Mouse (Mus musculus) heart, postnatal 0 days (tissue): ENCODE measurements around the gene Gal3st3. TPM values are rescaled to one million over a fixed set of nuclear protein-coding genes. Genes with fewer than 3 reads are reported as not detected.

Experiments
- ATAC-seq: fragments of 200-750 bp; cut with Nextera tagmentation; 2 replicates; pipeline ENCODE4 v1.8.0; 2017; ENCODE audit warnings: low read depth, moderate number of reproducible peaks, moderate library complexity; ENCODE audit not compliant: insufficient read depth
- DNase-seq: peaks from one replicate; pipeline ENCODE4 v3.0.0-alpha.2; 2016; ENCODE audit warnings: low spot score
- H3K27ac ChIP-seq: fragments of 300-500 bp; sonication (generic); 2 replicates; pipeline ENCODE4 v1.5.1; 2014; ENCODE audit warnings: low read depth, mild to moderate bottlenecking
- H3K27me3 ChIP-seq: fragments of 300-500 bp; sonication (generic); 2 replicates; pipeline ENCODE4 v1.6.1; 2014; ENCODE audit warnings: low read length, mixed read lengths; ENCODE audit not compliant: control insufficient read depth, insufficient read depth
- H3K36me3 ChIP-seq: fragments of 300-500 bp; sonication (generic); replicated peaks from 2 replicates; pipeline ENCODE4 v1.6.1; 2014; ENCODE audit warnings: low read length, mixed read lengths; ENCODE audit not compliant: control insufficient read depth, insufficient read depth
- H3K4me1 ChIP-seq: fragments of 300-500 bp; sonication (generic); 2 replicates; pipeline ENCODE4 v1.6.1; 2014; ENCODE audit warnings: antibody characterized with exemption; ENCODE audit not compliant: control insufficient read depth, insufficient read depth
- H3K4me2 ChIP-seq: fragments of 300-500 bp; sonication (generic); 2 replicates; pipeline ENCODE4 v1.6.1; 2014; ENCODE audit warnings: low read depth, mild to moderate bottlenecking, low read length, moderate library complexity
- H3K4me3 ChIP-seq: fragments of 300-500 bp; sonication (generic); 2 replicates; pipeline ENCODE4 v1.5.1; 2014; ENCODE audit warnings: low read depth, low read length
- H3K9ac ChIP-seq: fragments of 300-500 bp; sonication (generic); replicated peaks from 2 replicates; pipeline ENCODE4 v1.6.1; 2014; ENCODE audit warnings: low read depth, low read length, mixed read lengths
- H3K9me3 ChIP-seq: fragments of 300-500 bp; sonication (generic); replicated peaks from 2 replicates; pipeline ENCODE4 v1.6.1; 2016; ENCODE audit warnings: low read length; ENCODE audit not compliant: control insufficient read depth
- CTCF ChIP-seq: IDR thresholded peaks from 2 replicates; pipeline ENCODE4 v1.5.1; 2016; ENCODE audit warnings: antibody characterized with exemption, control low read depth, low read depth
- EP300 ChIP-seq: IDR thresholded peaks from 2 replicates; pipeline ENCODE4 v1.6.1; 2016; ENCODE audit warnings: antibody characterized with exemption, low read depth
- WGBS: fragments of 180-500 bp; shearing (Covaris S2); extraction: QIAGEN DNeasy Blood & Tissue Kit; methylation state at CpG from one replicate; pipeline ENCODE4 v1.1.7; 2014; 5-methylcytosine and 5-hydroxymethylcytosine counted together
- polyA plus RNA-seq: library from polyadenylated mRNA; unstranded; fragments of >200 nt; fragmentation: Nextera tagmentation; extraction: Ambion mirVana; gene quantifications from 2 replicates; pipeline ENCODE4 v1.2.1, GENCODE M21; 2015
- total RNA-seq: library from RNA; depleted of rRNA; stranded (reverse); fragments of >200 nt; gene quantifications from 2 replicates; pipeline ENCODE4 v1.2.3, GENCODE M21; 2014; ENCODE audit warnings: low replicate concordance

Gal3st3 gene
- total and polyA plus RNA-seq, 2 experiments from 2014 or later, result 4.0 to 5.1 TPM

DNA sequence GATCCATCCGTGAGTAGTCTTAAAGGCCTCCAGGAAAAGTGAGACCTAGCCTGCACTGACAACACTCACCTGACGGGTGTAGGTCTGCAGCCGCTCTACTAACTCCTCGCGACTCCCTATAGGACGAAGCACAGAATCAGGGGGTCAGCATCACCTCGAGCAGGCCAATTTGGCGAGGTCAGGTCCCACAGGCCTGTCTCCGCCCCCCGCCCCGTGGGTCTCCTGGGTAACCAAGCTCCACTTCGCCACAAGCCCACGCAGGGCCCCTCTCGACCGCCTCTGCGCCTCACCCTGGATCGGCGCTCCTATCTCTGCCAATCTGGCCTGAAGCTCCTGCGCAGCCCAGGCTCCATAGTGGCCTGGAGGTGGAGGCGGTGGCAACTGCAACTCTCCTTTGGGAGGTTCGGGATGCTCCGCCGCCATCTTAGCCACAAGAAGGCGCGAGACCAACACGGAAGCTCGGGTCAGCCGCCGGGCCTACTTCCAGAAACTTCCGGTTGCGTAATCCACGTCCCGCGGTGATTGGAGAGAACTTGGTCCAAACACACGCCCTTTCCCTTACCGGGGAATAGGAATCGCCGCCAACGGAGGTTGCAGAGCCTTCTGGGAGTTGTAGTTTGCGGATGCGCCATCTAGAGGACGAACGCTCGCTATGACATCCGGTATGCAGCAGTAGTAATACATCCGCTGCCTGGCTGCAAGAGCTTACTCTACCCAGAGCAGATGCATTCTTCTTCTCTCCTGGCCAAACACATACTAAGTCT is 3.0 kb upstream of the Gal3st3 start, which contains the start of gene Sf3b2:
Sf3b2 (minus strand) TSS at position 484 of the 764 bp plus-strand sequence.
- peak within 1 kb of the TSS; percentile 91 for H3K4me3 ChIP-seq
- peak within 1 kb of the TSS; percentile 89 for H3K27ac ChIP-seq
- DNase-seq (peak; percentile 100), ATAC-seq (peak; percentile 96)
- H3K4me1 ChIP-seq, result peaks cover 30% of the 10 kb centered on the region
- H3K9me3 ChIP-seq, result no peaks in the 10 kb centered on the region
- TF ChIP-seq EP300 (peak; percentile 59; the same call in 1 of the 2 replicates), CTCF (peak; percentile 76)
- H3K27me3 ChIP-seq, result no peaks in the 10 kb centered on the region
- peaks cover 36% of the 10 kb centered on the region for H3K36me3 ChIP-seq
- under 1% methylated on average over 46 of the region's 46 CpGs for WGBS
- H3K4me2 ChIP-seq, result peak within 1 kb of the TSS; percentile 90
- H3K9ac ChIP-seq, result peak within 1 kb of the TSS; percentile 73

DNA sequence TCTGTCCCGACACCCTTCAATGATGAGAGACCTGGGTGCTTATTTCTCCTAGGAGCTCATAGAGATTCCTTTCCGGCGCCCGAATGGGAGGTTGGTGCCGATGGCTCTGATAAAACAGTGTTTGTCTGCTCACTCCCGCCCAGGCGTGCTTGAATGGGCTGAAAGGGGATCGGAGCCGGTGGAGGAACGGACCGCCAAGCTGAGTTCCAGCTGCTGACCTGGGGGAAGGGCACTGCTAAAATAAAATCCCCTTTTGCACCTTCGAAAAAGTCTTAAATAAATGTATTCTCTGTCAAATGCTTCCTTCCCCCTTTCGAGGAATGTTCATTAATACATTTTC is 2.4 kb upstream of the Gal3st3 start:
- peaks cover 30% of the 10 kb centered on the region for H3K4me1 ChIP-seq
- 5% methylated on average over 13 of the region's 13 CpGs for WGBS
- TF ChIP-seq EP300 (peak; percentile 11; the same call in 1 of the 2 replicates), CTCF (no peak)
- H3K27me3 ChIP-seq, result no peaks in the 10 kb centered on the region
- peak; percentile 24; the same call in 1 of the 2 replicates for ATAC-seq
- no peak for DNase-seq
- peak overlapping the region; percentile 61 for H3K9ac ChIP-seq
- H3K36me3 ChIP-seq, result peaks cover 31% of the 10 kb centered on the region
- peak overlapping the region; percentile 90 for H3K4me2 ChIP-seq
- H3K4me3 ChIP-seq, result peak overlapping the region; percentile 91
- no peaks in the 10 kb centered on the region for H3K9me3 ChIP-seq
- H3K27ac ChIP-seq, result peak overlapping the region; percentile 89

GRCm38 (mm10) chr19:5296630-5297029 is 1.5 kb upstream of the Gal3st3 start:
- Histone ChIP-seq H3K4me2 (no peak overlapping the region), H3K4me3 (no peak overlapping the region), H3K36me3 (peaks cover 22% of the 10 kb centered on the region)

GRCm38 (mm10) chr19:5300588-5300987 is 2.5 kb downstream of the Gal3st3 start:
- H3K36me3 ChIP-seq, result no peaks in the 10 kb centered on the region
- H3K9me3 ChIP-seq, result no peaks in the 10 kb centered on the region
- no peak overlapping the region for H3K4me3 ChIP-seq
- H3K27ac ChIP-seq, result no peak overlapping the region
- no peak for ATAC-seq
- no peaks in the 10 kb centered on the region for H3K27me3 ChIP-seq
- 80% methylated on average over 6 of the region's 6 CpGs for WGBS
- H3K4me2 ChIP-seq, result no peak overlapping the region
- peaks cover 17% of the 10 kb centered on the region for H3K4me1 ChIP-seq
- H3K9ac ChIP-seq, result no peak overlapping the region
- no peak for DNase-seq
- TF ChIP-seq EP300, result no peak
- no peak for TF ChIP-seq CTCF

More at GRCm38 (mm10) chr19:5296630-5297029, 1.5 kb upstream of the Gal3st3 start:
- H3K9ac ChIP-seq, result no peak overlapping the region
- peaks cover 30% of the 10 kb centered on the region for H3K4me1 ChIP-seq
- H3K27me3 ChIP-seq, result no peaks in the 10 kb centered on the region
- WGBS, result 67% methylated on average over 5 of the region's 5 CpGs
- DNase-seq (no peak), ATAC-seq (no peak)
- TF ChIP-seq EP300, result no peak
- no peak for TF ChIP-seq CTCF
- H3K9me3 ChIP-seq, result no peaks in the 10 kb centered on the region
- H3K27ac ChIP-seq, result no peak overlapping the region

- WGBS, result 12% methylated on average over 4 of the region's 4 CpGs
- H3K27me3 ChIP-seq, result no peaks in the 10 kb centered on the region
- no peak overlapping the region for H3K27ac ChIP-seq
- no peak overlapping the region for H3K9ac ChIP-seq
- peak; percentile 66 for DNase-seq
- no peaks in the 10 kb centered on the region for H3K36me3 ChIP-seq
- H3K4me2 ChIP-seq, result no peak overlapping the region
- H3K4me1 ChIP-seq, result peaks cover 13% of the 10 kb centered on the region
- no peaks in the 10 kb centered on the region for H3K9me3 ChIP-seq
- no peak for TF ChIP-seq EP300
- peak; percentile 74 for TF ChIP-seq CTCF
- no peak overlapping the region for H3K4me3 ChIP-seq
- ATAC-seq, result peak; percentile 38; the same call in 1 of the 2 replicates
These were observed 4.3 kb downstream of the Gal3st3 start for GRCm38 (mm10) chr19:5302455-5302854.
